Mouse (Mus musculus) heart, postnatal 0 days (tissue): ENCODE data around the gene Ipmk. TPM values are rescaled to one million over a fixed set of nuclear protein-coding genes. Genes with fewer than 3 reads are reported as not detected.
A peak's percentile ranks its signal among the peaks of the same experiment; 100 is the strongest.

Source experiments
- ATAC-seq: fragments of 200-750 bp; cut with Nextera tagmentation; 2 replicates; pipeline ENCODE4 v1.8.0; 2017; ENCODE audit warnings: low read depth, moderate number of reproducible peaks, moderate library complexity; ENCODE audit not compliant: insufficient read depth
- DNase-seq: peaks from one replicate; pipeline ENCODE4 v3.0.0-alpha.2; 2016; ENCODE audit warnings: low spot score
- H3K27ac ChIP-seq: fragments of 300-500 bp; sonication (generic); 2 replicates; pipeline ENCODE4 v1.5.1; 2014; ENCODE audit warnings: low read depth, mild to moderate bottlenecking
- H3K27me3 ChIP-seq: fragments of 300-500 bp; sonication (generic); 2 replicates; pipeline ENCODE4 v1.6.1; 2014; ENCODE audit warnings: low read length, mixed read lengths; ENCODE audit not compliant: control insufficient read depth, insufficient read depth
- H3K36me3 ChIP-seq: fragments of 300-500 bp; sonication (generic); replicated peaks from 2 replicates; pipeline ENCODE4 v1.6.1; 2014; ENCODE audit warnings: low read length, mixed read lengths; ENCODE audit not compliant: control insufficient read depth, insufficient read depth
- H3K4me1 ChIP-seq: fragments of 300-500 bp; sonication (generic); 2 replicates; pipeline ENCODE4 v1.6.1; 2014; ENCODE audit warnings: antibody characterized with exemption; ENCODE audit not compliant: control insufficient read depth, insufficient read depth
- H3K4me2 ChIP-seq: fragments of 300-500 bp; sonication (generic); 2 replicates; pipeline ENCODE4 v1.6.1; 2014; ENCODE audit warnings: low read depth, mild to moderate bottlenecking, low read length, moderate library complexity
- H3K4me3 ChIP-seq: fragments of 300-500 bp; sonication (generic); 2 replicates; pipeline ENCODE4 v1.5.1; 2014; ENCODE audit warnings: low read depth, low read length
- H3K9ac ChIP-seq: fragments of 300-500 bp; sonication (generic); replicated peaks from 2 replicates; pipeline ENCODE4 v1.6.1; 2014; ENCODE audit warnings: low read depth, low read length, mixed read lengths
- H3K9me3 ChIP-seq: fragments of 300-500 bp; sonication (generic); replicated peaks from 2 replicates; pipeline ENCODE4 v1.6.1; 2016; ENCODE audit warnings: low read length; ENCODE audit not compliant: control insufficient read depth
- CTCF ChIP-seq: IDR thresholded peaks from 2 replicates; pipeline ENCODE4 v1.5.1; 2016; ENCODE audit warnings: antibody characterized with exemption, control low read depth, low read depth
- EP300 ChIP-seq: IDR thresholded peaks from 2 replicates; pipeline ENCODE4 v1.6.1; 2016; ENCODE audit warnings: antibody characterized with exemption, low read depth
- WGBS: fragments of 180-500 bp; shearing (Covaris S2); extraction: QIAGEN DNeasy Blood & Tissue Kit; methylation state at CpG from one replicate; pipeline ENCODE4 v1.1.7; 2014; 5-methylcytosine and 5-hydroxymethylcytosine counted together
- polyA plus RNA-seq: library from polyadenylated mRNA; unstranded; fragments of >200 nt; fragmentation: Nextera tagmentation; extraction: Ambion mirVana; gene quantifications from 2 replicates; pipeline ENCODE4 v1.2.1, GENCODE M21; 2015
- total RNA-seq: library from RNA; depleted of rRNA; stranded (reverse); fragments of >200 nt; gene quantifications from 2 replicates; pipeline ENCODE4 v1.2.3, GENCODE M21; 2014; ENCODE audit warnings: low replicate concordance

The Ipmk gene
- total and polyA plus RNA-seq, 2 experiments from 2014 or later = 4.9 to 6.8 TPM

- WGBS = 15% methylated on average over 18 of the region's 18 CpGs
- no peak overlapping the region for H3K27ac ChIP-seq
- DNase-seq (peak; percentile 22), ATAC-seq (peak; percentile 67)
- no peaks in the 10 kb centered on the region for H3K27me3 ChIP-seq
- peaks cover 12% of the 10 kb centered on the region for H3K4me1 ChIP-seq
- peak overlapping the region; percentile 2 for H3K4me3 ChIP-seq
- no peak for TF ChIP-seq CTCF
- TF ChIP-seq EP300 = no peak
- no peaks in the 10 kb centered on the region for H3K9me3 ChIP-seq
- peaks cover 14% of the 10 kb centered on the region; the same call in 1 of the 2 replicates for H3K36me3 ChIP-seq
- H3K4me2 ChIP-seq = peak overlapping the region; percentile 40
- H3K9ac ChIP-seq = no peak overlapping the region; the same call in 1 of the 2 replicates
Measured at GRCm38 (mm10) chr10:71361836-71362562, 14.4 kb downstream of the Ipmk start.

DNA sequence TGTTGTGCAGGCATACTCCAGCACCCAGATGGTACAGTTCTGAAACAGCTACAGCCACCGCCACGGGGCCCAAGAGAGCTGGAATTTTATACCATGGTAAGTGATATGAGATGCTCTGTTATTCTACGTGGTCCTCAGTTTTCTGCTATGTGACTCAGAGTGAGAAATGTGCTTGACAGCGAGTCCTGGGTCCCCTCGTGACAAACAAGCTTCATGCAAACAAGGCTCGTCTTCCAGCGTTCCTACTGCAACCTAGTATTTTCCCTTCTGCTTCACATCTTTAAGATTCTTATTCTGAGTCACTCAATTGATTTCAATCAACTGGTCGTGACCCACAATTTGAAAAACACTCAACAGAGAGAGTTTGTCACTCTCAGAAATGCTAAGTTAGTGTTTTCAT lies 15.9 kb downstream of the Ipmk start:
- DNase-seq = no peak
- Histone ChIP-seq H3K4me3 (no peak overlapping the region), H3K36me3 (peaks cover 27% of the 10 kb centered on the region), H3K4me1 (peaks cover 5% of the 10 kb centered on the region; the same call in 1 of the 2 replicates), H3K9ac (no peak overlapping the region), H3K4me2 (no peak overlapping the region), H3K27me3 (no peaks in the 10 kb centered on the region), H3K9me3 (no peaks in the 10 kb centered on the region), H3K27ac (no peak overlapping the region)
- no peak for TF ChIP-seq CTCF
- no peak for TF ChIP-seq EP300
- 90% methylated on average over 8 of the region's 8 CpGs for WGBS
- ATAC-seq = no peak

GRCm38 (mm10) chr10:71363858-71364257 lies 16.3 kb downstream of the Ipmk start:
- WGBS = 94% methylated on average over 10 of the region's 10 CpGs
- Histone ChIP-seq H3K4me1 (peaks cover 5% of the 10 kb centered on the region; the same call in 1 of the 2 replicates), H3K27ac (no peak overlapping the region), H3K36me3 (peaks cover 27% of the 10 kb centered on the region), H3K9ac (no peak overlapping the region), H3K9me3 (no peaks in the 10 kb centered on the region), H3K4me3 (no peak overlapping the region), H3K27me3 (no peaks in the 10 kb centered on the region), H3K4me2 (no peak overlapping the region)
- ATAC-seq (no peak), DNase-seq (no peak)
- TF ChIP-seq EP300 (no peak), CTCF (no peak)

GRCm38 (mm10) chr10:71368128-71368940 lies 20.8 kb downstream of the Ipmk start:
- Histone ChIP-seq H3K27me3 (no peaks in the 10 kb centered on the region), H3K9ac (no peak overlapping the region), H3K36me3 (peaks cover 48% of the 10 kb centered on the region), H3K27ac (no peak overlapping the region), H3K4me1 (no peaks in the 10 kb centered on the region), H3K4me2 (no peak overlapping the region), H3K9me3 (no peaks in the 10 kb centered on the region), H3K4me3 (no peak overlapping the region)
- DNase-seq = no peak
- WGBS = 87% methylated on average over 16 of the region's 16 CpGs
- ATAC-seq = no peak
- TF ChIP-seq CTCF (no peak), EP300 (no peak)

- no peak for DNase-seq
- H3K27me3 ChIP-seq = no peaks in the 10 kb centered on the region
- H3K4me1 ChIP-seq = no peaks in the 10 kb centered on the region
- H3K36me3 ChIP-seq = peaks cover 48% of the 10 kb centered on the region
- no peak overlapping the region for H3K27ac ChIP-seq
- H3K4me3 ChIP-seq = no peak overlapping the region
- H3K9me3 ChIP-seq = no peaks in the 10 kb centered on the region
- H3K4me2 ChIP-seq = no peak overlapping the region
- no peak overlapping the region for H3K9ac ChIP-seq
- no peak for TF ChIP-seq EP300
- no peak for TF ChIP-seq CTCF
- ATAC-seq = no peak
- WGBS = 67% methylated on average over 3 of the region's 3 CpGs
Measured at GRCm38 (mm10) chr10:71369466-71369865, 21.9 kb downstream of the Ipmk start.
